Comparison of ENCODE assay signal across 8 mouse cellular contexts in genomic region chr3:118430631-118430906, GRCm38 (mm10).
A peak's percentile ranks its signal among the peaks of the same experiment; 100 is the strongest.
DNase-seq lines count a peak whose midpoint lies in the region; ATAC-seq lines count a peak whose summit lies in the region.
"Had no signal": no experiment of that assay in that cellular context is flagged by ENCODE, and none has a peak within 500 bp of the region (broad histone marks: within the 10 kb centered on the region; RNA-seq: fewer than 3 reads in every experiment).

No protein-coding gene starts in this region.

- WGBS in lung, embryonic 15.5 days: 2% methylated on average over 7 of the region's 7 CpGs
- WGBS in forebrain, embryonic 15.5 days: under 1% methylated on average over 7 of the region's 7 CpGs
- 2% methylated on average over 7 of the region's 7 CpGs for WGBS in limb, embryonic 11.5 days
- 5% methylated on average over 7 of the region's 7 CpGs for WGBS in stomach, embryonic 15.5 days

- peaks cover 55% of the 10 kb centered on the region for H3K27me3 ChIP-seq in lung, embryonic 15.5 days
- H3K27me3 ChIP-seq in forebrain, embryonic 15.5 days: no peaks in the 10 kb centered on the region
- H3K27me3 ChIP-seq in limb, embryonic 11.5 days (ENCODE audit: control insufficient read depth, insufficient read depth, low read length): peaks cover 25% of the 10 kb centered on the region; the same call in 1 of the 2 replicates
- H3K27me3 ChIP-seq in stomach, embryonic 15.5 days (replicated peaks): peaks cover 33% of the 10 kb centered on the region

- peaks cover 19% of the 10 kb centered on the region for H3K4me1 ChIP-seq in lung, embryonic 15.5 days
- peaks cover 33% of the 10 kb centered on the region for H3K4me1 ChIP-seq in forebrain, embryonic 15.5 days
- H3K4me1 ChIP-seq in limb, embryonic 11.5 days (ENCODE audit: control insufficient read depth, insufficient read depth, low read length): peaks cover 15% of the 10 kb centered on the region
- 0 out of 2 replicates have a peak, but pooled peaks cover 13% of the 10 kb centered on the region for H3K4me1 ChIP-seq in stomach, embryonic 15.5 days

- H3K9me3 ChIP-seq in lung, embryonic 15.5 days: no peaks in the 10 kb centered on the region
- H3K9me3 ChIP-seq in forebrain, embryonic 15.5 days: no peaks in the 10 kb centered on the region
- H3K9me3 ChIP-seq in limb, embryonic 11.5 days (ENCODE audit: control insufficient read depth, low read length): no peaks in the 10 kb centered on the region
- no peaks in the 10 kb centered on the region for H3K9me3 ChIP-seq in stomach, embryonic 15.5 days

- no peak for DNase-seq in lung, postnatal 4 days
- DNase-seq in limb, embryonic 11.5 days (ENCODE audit: low spot score): no peak
- no peak for DNase-seq in ovary, postnatal 36 days (ENCODE audit: low spot score)
- DNase-seq in frontal cortex, postnatal 10 days (ENCODE audit: low spot score in 2 of 2): no peak
- DNase-seq: gastrocnemius, postnatal 36 days had no signal

- no peak for ATAC-seq in lung, embryonic 15.5 days (ENCODE audit: borderline replicate concordance, extremely low read depth, low FRiP score, low TSS enrichment)
- ATAC-seq in forebrain, embryonic 15.5 days (replicated peaks): peak; percentile 38
- ATAC-seq in limb, embryonic 11.5 days (ENCODE audit: insufficient number of reproducible peaks, low FRiP score, low TSS enrichment, low read depth): no peak
- no peak for ATAC-seq in stomach, embryonic 15.5 days (ENCODE audit: insufficient read depth, low FRiP score, low read depth)

- H3K4me2 ChIP-seq in lung, embryonic 15.5 days: peak overlapping the region; percentile 51
- H3K4me2 ChIP-seq in forebrain, embryonic 15.5 days (replicated peaks): peak overlapping the region; percentile 89
- peak overlapping the region; percentile 34 for H3K4me2 ChIP-seq in limb, embryonic 11.5 days (ENCODE audit: low read depth, severe bottlenecking)
- peak overlapping the region; percentile 52 for H3K4me2 ChIP-seq in stomach, embryonic 15.5 days

- H3K36me3 ChIP-seq in lung, embryonic 15.5 days: no peaks in the 10 kb centered on the region
- H3K36me3 ChIP-seq in forebrain, embryonic 15.5 days: no peaks in the 10 kb centered on the region
- H3K36me3 ChIP-seq in limb, embryonic 11.5 days (ENCODE audit: control insufficient read depth, insufficient read depth, low read length): no peaks in the 10 kb centered on the region
- H3K36me3 ChIP-seq in stomach, embryonic 15.5 days: no peaks in the 10 kb centered on the region

- H3K4me3 ChIP-seq in lung, embryonic 15.5 days: peak overlapping the region; percentile 17; the same call in 1 of the 2 replicates
- H3K4me3 ChIP-seq in forebrain, embryonic 15.5 days: peak overlapping the region; percentile 55
- H3K4me3 ChIP-seq in limb, embryonic 11.5 days (ENCODE audit: low read depth, low read length): peak overlapping the region; percentile 20
- H3K4me3 ChIP-seq in stomach, embryonic 15.5 days (replicated peaks): peak overlapping the region; percentile 34

- no peak overlapping the region for H3K27ac ChIP-seq in lung, embryonic 15.5 days
- peak overlapping the region; percentile 95 for H3K27ac ChIP-seq in forebrain, embryonic 15.5 days (replicated peaks)
- no peak overlapping the region for H3K27ac ChIP-seq in limb, embryonic 11.5 days (replicated peaks; ENCODE audit: low read depth, low read length)
- H3K27ac ChIP-seq in stomach, embryonic 15.5 days: no peak overlapping the region

- no peak overlapping the region for H3K9ac ChIP-seq in lung, embryonic 15.5 days
- peak overlapping the region; percentile 75 for H3K9ac ChIP-seq in forebrain, embryonic 15.5 days (replicated peaks)
- no peak overlapping the region for H3K9ac ChIP-seq in limb, embryonic 11.5 days (ENCODE audit: low read length)
- no peak overlapping the region for H3K9ac ChIP-seq in stomach, embryonic 15.5 days

Comparison
In these comparisons a context has a peak if more than half of its experiments do, and no peak if none do; other contexts are left out.
1. H3K4me2 ChIP-seq: peak in every context shown above with its lines; median percentile 89 in forebrain, embryonic 15.5 days; 52 in stomach, embryonic 15.5 days; 51 in lung, embryonic 15.5 days; 34 in limb, embryonic 11.5 days.